Mouse (Mus musculus) mouse embryonic stem cell (cell line): ENCODE data around the gene Ehd1.
"Not testable (repeated sequence)": the region's sequence is repeated elsewhere in the genome, so short reads cannot be mapped to it uniquely, and the experiment has no call there.

Experiments used
- in situ Hi-C, 2 experiments: fragments of 300-500 bp; cut with MboI; formaldehyde crosslinking; loops; 1 replicate in 1 of 2; 3 replicates in 1 of 2; pipeline ENCODE4 v1.14.3; 2019 to 2020; ENCODE audit warnings: low sequenced_read_pairs in 2 of 2, low pct_unique_long_range_greater_than_20kb in 1 of 2, mixed read lengths in 1 of 2; ENCODE audit not compliant: unreplicated experiment in 1 of 2

Ehd1 gene

GRCm38 (mm10) chr19:6290720-6291116 lies 14.2 kb downstream of the Ehd1 start:
- in situ Hi-C loops = not testable (repeated sequence)

- in situ Hi-C loops = no loop called here
Observed at GRCm38 (mm10) chr19:6291117-6291781, 14.7 kb downstream of the Ehd1 start.

- in situ Hi-C loops = no loop called here
Observed at GRCm38 (mm10) chr19:6292262-6292661, 15.7 kb downstream of the Ehd1 start.

GRCm38 (mm10) chr19:6294301-6294700 lies 17.8 kb downstream of the Ehd1 start:
- in situ Hi-C loops = no loop called here

- in situ Hi-C loops = no loop called here
Observed at GRCm38 (mm10) chr19:6296551-6297210, 20.2 kb downstream of the Ehd1 start.

- in situ Hi-C loops = no loop called here
Observed at GRCm38 (mm10) chr19:6297641-6298040, 21.1 kb downstream of the Ehd1 start.

- in situ Hi-C loops = no loop called here
Observed at GRCm38 (mm10) chr19:6299003-6299402, 22.5 kb downstream of the Ehd1 start.

GRCm38 (mm10) chr19:6299450-6300267 lies 23.1 kb downstream of the Ehd1 start:
- in situ Hi-C loops = no loop called here

- in situ Hi-C loops = no loop called here
Observed at GRCm38 (mm10) chr19:6300402-6300841, 23.9 kb downstream of the Ehd1 start.

GRCm38 (mm10) chr19:6302114-6302513 lies 25.6 kb downstream of the Ehd1 start:
- in situ Hi-C loops = no loop called here

- in situ Hi-C loops = no loop called here
Observed at GRCm38 (mm10) chr19:6302522-6302921, 26.0 kb downstream of the Ehd1 start.

GRCm38 (mm10) chr19:6303831-6304230 lies 27.3 kb downstream of the Ehd1 start:
- in situ Hi-C loops = no loop called here

- in situ Hi-C loops = loop anchor here (5.0 kb wide), 1 partner anchor 33 kb away; no protein-coding TSS in a partner anchor
Observed at GRCm38 (mm10) chr19:6304787-6305516, 28.4 kb downstream of the Ehd1 start.

- in situ Hi-C loops = loop anchor here (5.0 kb wide), 1 partner anchor 33 kb away; no protein-coding TSS in a partner anchor
Observed at GRCm38 (mm10) chr19:6305517-6306115, 29.1 kb downstream of the Ehd1 start.

GRCm38 (mm10) chr19:6306137-6306551 lies 29.6 kb downstream of the Ehd1 start, which contains the start of gene Cdc42bpg:
TSS of gene Cdc42bpg (plus strand) at chr19:6306456.
- in situ Hi-C loops = loop anchor here (5.0 kb wide), 1 partner anchor 34 kb away; no protein-coding TSS in a partner anchor

- in situ Hi-C loops = loop anchor here (5.0 kb wide), 1 partner anchor 34 kb away; no protein-coding TSS in a partner anchor
Observed at GRCm38 (mm10) chr19:6306586-6306985, 30.1 kb downstream of the Ehd1 start.

GRCm38 (mm10) chr19:6307733-6308531 lies 31.4 kb downstream of the Ehd1 start:
- in situ Hi-C loops = loop anchor here (5.0 kb wide), 1 partner anchor 36 kb away; no protein-coding TSS in a partner anchor
